Mouse (Mus musculus): ENCODE data around the gene Mgat4b.

- no peak for TF ChIP-seq POLR2A (IDR thresholded peaks at IDR 0.05; ENCODE audit: insufficient read depth, low read depth, low read length)
- peak; percentile 18; the same call in 1 of the 2 replicates for TF ChIP-seq CTCF (IDR thresholded peaks at IDR 0.05)
- no peak for TF ChIP-seq EP300 (IDR thresholded peaks at IDR 0.05; ENCODE audit: insufficient read depth, low read depth, low read length)
Measured at GRCm38 (mm10) chr11:50214631-50215030, 3.9 kb downstream of the Mgat4b start.

Measured in heart, adult 2 months (tissue).